Mouse (Mus musculus): ENCODE data around the gene Trmt44.

- TF ChIP-seq MYOG (IDR thresholded peaks at IDR 0.05; ENCODE audit: control insufficient read depth in 1 of 3, insufficient read depth in 1 of 3, insufficient read length in 2 of 3, low read depth in 2 of 3) (no peak), POLR2A (IDR thresholded peaks at IDR 0.05; ENCODE audit: insufficient read length, low read depth) (no peak), POLR2AphosphoS2 (IDR thresholded peaks at IDR 0.05; ENCODE audit: insufficient read length, low read depth) (no peak), E2F4 (IDR thresholded peaks at IDR 0.05; ENCODE audit: insufficient read depth) (no peak), MYOD1 (IDR thresholded peaks at IDR 0.05; ENCODE audit: control insufficient read depth in 1 of 3, insufficient read length in 2 of 3, low read depth in 2 of 3) (no peak), MAX (IDR thresholded peaks at IDR 0.05; ENCODE audit: low read depth) (no peak)
Measured at GRCm38 (mm10) chr5:35606800-35607199, 31.9 kb upstream of the Trmt44 start.
